Mouse (Mus musculus): Measurements from ENCODE around the gene Mcmbp. TPM values are rescaled to one million over a fixed set of nuclear protein-coding genes. Genes with fewer than 3 reads are reported as not detected.

Gene Mcmbp
- total RNA-seq, 2 experiments from 2014 or later, result 17.1 to 19.4 TPM

DNA sequence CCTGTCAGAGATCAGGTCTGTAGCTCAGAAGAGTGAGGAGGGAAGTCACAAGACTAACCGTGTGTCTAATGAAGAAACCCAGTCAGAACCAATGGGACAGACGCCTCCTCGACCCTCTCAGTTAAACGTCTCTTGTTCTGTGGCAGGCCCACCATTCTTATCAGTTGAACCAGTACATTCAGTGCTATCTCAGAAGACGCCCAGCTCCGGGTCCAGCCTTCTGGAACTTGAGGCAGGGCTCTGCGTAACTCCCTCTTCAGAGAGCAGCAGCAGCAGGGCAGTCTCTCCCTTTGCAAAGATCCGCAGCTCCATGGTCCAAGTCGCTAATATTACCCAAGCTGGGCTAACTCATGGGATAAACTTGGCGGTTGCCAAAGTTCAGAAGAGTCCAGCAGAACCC, 45.4 kb downstream of the Mcmbp start:
- no peak for TF ChIP-seq CTCF (IDR thresholded peaks at IDR 0.05)
- intact Hi-C loops (cut with DNase I), result loop anchor here (5.0 kb wide), 1 partner anchor 338 kb away; no protein-coding TSS in a partner anchor
- DNase-seq, result no peak
- Histone ChIP-seq H3K27ac (no peak overlapping the region), H3K4me3 (no peak overlapping the region)

DNA sequence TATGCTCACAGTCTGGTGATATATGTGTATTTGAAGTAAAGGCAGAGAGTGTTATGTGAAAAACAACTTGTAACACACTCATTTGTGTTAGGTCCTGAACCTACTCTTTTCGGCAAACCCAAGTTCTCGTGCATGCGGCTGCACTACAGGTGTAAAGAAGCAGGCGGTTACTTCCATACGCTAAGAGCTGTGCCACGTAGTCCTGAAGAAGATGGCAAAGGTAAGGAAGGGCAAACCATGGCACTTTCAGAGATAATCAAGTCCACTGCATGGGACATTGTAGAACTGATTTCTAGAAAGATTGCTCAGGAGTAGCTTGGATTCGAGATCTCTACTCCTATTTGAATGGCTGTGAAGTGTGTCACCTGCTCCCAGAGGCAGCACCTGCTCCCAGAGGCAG, 48.1 kb downstream of the Mcmbp start:
- TF ChIP-seq CTCF (IDR thresholded peaks at IDR 0.05), result no peak
- DNase-seq, result no peak
- no peak overlapping the region for H3K27ac ChIP-seq
- intact Hi-C loops (cut with DNase I), result loop anchor here (5.0 kb wide), 1 partner anchor 335 kb away; no protein-coding TSS in a partner anchor
- no peak overlapping the region for H3K4me3 ChIP-seq

DNA sequence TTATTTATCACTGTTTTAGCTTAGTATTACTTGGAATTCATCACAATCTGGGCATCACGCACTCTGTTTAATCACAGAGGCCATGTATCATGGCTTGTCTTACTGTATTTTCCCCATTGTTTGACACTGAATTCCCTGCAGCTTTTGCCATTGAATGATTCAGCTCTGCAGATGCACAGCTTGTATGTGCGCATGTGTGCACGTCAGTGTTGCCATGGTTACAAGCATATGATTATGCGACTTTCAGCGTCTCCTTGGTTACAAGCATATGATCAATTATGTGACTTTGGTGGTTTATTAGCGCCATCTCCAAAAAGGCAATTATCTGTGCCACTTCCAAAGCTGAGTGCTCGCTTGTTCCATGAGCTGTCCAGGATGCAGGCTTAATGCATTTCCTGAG, 49.5 kb downstream of the Mcmbp start:
- intact Hi-C loops (cut with DNase I), result loop anchor here (1.0 to 5.0 kb wide), 2 partner anchors 216 to 333 kb away; no protein-coding TSS in a partner anchor
- Histone ChIP-seq H3K4me3 (no peak overlapping the region), H3K27ac (no peak overlapping the region)
- DNase-seq, result no peak
- no peak for TF ChIP-seq CTCF (IDR thresholded peaks at IDR 0.05)

DNA sequence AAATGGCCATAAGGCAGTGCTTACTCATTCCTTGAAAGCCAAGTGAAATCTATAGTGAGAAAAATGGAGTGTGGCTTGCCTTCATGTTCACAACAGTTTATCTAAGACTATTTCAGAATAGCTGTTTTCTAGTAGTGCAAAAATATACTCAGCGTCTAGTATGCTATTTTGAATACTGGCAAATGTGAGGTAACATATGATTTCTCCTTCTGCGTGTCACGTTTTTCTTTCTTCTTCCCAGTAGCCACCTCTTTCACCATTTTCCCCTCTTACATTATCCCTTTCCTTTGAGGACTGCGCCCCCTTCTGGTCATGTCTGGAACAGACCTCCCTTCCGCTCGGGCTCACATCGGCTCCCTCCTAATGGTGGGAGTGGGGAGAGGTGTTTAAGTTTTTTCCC, 50.2 kb downstream of the Mcmbp start:
- peak; percentile 84 for DNase-seq
- intact Hi-C loops (cut with DNase I), result loop anchor here (1.0 to 5.0 kb wide), 2 partner anchors 216 to 333 kb away; no protein-coding TSS in a partner anchor
- no peak overlapping the region for H3K4me3 ChIP-seq
- no peak overlapping the region for H3K27ac ChIP-seq
- no peak; the same call in 1 of the 2 replicates for TF ChIP-seq CTCF (IDR thresholded peaks at IDR 0.05)

DNA sequence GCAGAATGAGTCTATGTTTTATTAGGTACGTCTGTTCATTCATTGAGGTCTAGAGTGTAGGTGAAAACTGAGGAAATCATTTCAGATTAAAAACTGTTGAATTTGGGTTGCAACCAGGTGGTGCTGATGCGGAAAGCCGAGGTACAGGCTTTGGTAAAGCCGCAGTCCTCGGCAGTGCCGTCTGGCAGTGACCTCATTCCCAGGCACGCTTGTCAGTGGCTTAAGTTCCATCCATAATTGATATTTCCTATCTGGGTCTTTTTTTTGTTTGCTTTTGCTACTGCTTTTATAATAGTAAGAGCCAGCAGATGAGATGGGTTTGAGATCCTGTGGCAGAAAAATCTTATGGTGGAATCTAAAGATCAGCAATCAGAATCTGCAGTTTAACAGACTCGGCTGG, 50.9 kb downstream of the Mcmbp start:
- no peak for DNase-seq
- H3K27ac ChIP-seq, result no peak overlapping the region
- intact Hi-C loops (cut with DNase I), result loop anchor here (2.0 kb wide), 1 partner anchor 123 kb away; no protein-coding TSS in a partner anchor
- H3K4me3 ChIP-seq, result no peak overlapping the region
- TF ChIP-seq CTCF (IDR thresholded peaks at IDR 0.05), result no peak

DNA sequence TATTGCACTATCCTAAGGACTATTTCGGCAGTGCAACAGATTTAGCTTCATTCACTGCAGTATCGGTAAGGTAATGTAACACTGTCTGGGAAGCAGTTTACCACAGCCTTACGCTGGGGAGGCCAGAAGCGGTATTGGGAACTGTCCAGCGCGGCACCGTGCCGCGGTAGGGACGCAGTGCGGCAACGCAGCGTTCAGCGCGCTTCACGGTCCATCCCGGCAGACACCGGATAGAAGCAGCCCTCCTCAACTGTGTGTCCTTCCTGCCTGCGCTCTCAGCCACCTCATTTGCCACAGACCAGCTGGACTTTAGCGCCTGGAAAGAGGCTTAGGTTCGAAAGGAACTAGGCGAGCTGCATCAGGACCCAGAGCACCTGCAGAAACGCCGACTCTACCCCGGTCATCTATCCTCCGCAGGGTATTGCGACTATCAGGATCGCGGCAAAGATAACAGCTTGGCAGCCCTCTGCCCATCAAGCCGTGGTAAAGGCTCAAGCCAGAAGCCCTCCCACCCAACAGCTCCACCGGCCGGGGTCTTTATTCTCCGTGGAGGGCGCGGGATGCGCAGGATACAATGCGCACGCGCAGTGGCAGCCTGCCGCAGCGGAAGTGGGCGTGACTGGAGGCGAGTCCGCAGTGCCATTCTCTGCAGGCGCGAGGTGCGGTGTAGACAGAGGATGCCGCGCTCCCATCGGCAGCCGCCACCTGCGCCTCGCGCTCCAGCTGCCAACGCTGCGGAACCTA, 52.3 kb downstream of the Mcmbp start:
- no peak for TF ChIP-seq CTCF (IDR thresholded peaks at IDR 0.05)
- peak; percentile 70 for DNase-seq
- intact Hi-C loops (cut with DNase I), result loop anchor here (2.0 kb wide), 1 partner anchor 121 kb away; no protein-coding TSS in a partner anchor
- no peak overlapping the region for H3K27ac ChIP-seq
- peak overlapping the region; percentile 73 for H3K4me3 ChIP-seq

DNA sequence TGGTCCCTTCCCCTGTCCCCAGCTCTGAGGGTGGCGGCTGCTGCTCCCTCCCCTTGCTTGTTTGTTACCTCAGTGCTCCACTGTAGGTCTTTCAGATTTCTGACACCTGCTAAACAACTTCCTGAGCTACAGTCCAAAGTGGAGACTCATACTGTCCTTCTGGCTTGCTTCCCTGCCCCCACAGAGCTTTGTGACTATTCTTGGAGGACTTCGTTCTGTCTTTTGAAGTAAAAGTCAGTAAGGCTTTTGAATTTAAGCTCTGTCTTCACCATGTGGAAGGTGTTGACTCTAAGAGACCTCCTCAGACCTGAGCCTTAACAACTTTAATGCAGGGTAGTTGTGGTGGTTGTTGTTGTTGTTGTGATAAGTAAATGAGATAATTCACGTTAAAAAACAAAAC, 61.7 kb downstream of the Mcmbp start:
- intact Hi-C loops (cut with DNase I), result no loop called here

DNA sequence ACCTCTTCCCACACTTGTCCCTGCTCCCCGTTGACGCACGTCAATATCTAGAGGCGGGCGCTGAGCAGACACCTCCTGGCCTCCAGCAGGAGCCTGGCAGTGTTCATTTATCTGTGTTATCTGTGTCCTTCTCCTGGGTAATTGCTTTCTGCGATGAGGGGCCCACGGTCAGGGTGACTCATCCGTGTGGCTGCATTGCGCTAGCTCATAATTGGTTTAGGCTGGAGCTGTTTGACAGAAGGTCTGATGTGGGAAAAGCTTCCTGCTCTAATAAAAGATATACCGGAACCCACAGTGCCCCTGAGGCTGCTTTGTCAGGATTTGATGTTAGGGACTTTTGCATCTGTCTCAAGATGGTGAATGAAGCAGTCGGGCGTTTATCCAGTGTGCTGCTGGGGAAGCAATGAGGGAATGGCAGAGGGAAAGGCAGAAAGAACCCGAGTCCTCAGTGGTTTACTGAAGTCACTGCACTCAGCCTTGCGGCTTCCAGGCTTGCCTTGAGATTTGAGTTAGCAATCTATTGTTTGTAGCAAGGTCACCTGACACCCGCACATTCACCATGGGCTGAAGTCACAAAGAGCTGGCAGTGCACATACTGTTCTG, 67.8 kb downstream of the Mcmbp start:
- intact Hi-C loops (cut with DNase I), result loop anchor here (5.0 kb wide), 1 partner anchor 90 kb away; no protein-coding TSS in a partner anchor
- no peak overlapping the region for H3K4me3 ChIP-seq

More for the DNA sequence above, 61.7 kb downstream of the Mcmbp start:
- Histone ChIP-seq H3K27ac (no peak overlapping the region), H3K4me3 (no peak overlapping the region)
- TF ChIP-seq CTCF (IDR thresholded peaks at IDR 0.05), result no peak
- DNase-seq, result no peak

DNA sequence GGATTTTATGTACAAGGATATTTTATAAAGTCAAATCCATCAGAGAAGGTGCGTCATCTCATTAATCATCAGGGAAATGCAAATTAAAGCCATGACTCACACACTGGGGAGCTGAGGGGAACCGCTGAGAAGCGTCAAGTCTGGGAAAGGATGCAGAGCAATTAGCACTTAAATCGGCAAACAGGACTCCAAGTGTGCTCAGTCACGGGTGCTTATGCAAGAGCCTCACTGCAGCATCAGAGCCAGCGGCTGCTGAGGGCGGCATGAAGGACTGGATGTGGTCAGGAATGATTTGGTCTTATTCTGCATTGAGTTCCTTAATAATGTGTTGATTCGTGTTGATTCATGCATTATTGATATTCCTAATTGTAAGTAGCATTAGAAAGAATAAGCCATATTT, 68.3 kb downstream of the Mcmbp start:
- TF ChIP-seq CTCF (IDR thresholded peaks at IDR 0.05), result no peak
- peak; percentile 31 for DNase-seq
- H3K27ac ChIP-seq, result no peak overlapping the region
- intact Hi-C loops (cut with DNase I), result loop anchor here (5.0 kb wide), 1 partner anchor 90 kb away; no protein-coding TSS in a partner anchor
- H3K4me3 ChIP-seq, result no peak overlapping the region

More for the DNA sequence above, 67.8 kb downstream of the Mcmbp start:
- TF ChIP-seq CTCF (IDR thresholded peaks at IDR 0.05), result no peak
- H3K27ac ChIP-seq, result peak overlapping the region; percentile 12; the same call in 1 of the 2 replicates
- DNase-seq, result peak; percentile 16

DNA sequence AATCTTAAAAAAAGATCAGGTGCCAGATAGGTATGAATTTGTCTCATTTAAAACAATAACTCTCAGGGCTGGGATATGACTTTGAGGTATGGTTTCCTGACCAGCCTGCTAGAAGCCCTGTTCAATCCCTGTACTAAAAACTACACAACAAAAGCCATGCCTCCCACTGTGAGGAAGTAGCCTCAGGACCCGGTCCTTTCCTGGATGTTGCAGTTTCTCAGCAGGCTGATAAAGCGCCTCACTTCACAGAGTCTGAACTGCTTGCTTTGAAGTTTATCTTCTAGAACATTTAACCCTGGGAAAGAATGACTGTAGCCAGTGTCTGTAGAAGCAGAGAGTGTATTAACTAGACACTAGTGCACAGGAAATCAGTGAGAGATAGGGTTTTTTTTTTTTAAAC, 71.5 kb downstream of the Mcmbp start:
- H3K27ac ChIP-seq, result no peak overlapping the region
- intact Hi-C loops (cut with DNase I), result no loop called here

DNA sequence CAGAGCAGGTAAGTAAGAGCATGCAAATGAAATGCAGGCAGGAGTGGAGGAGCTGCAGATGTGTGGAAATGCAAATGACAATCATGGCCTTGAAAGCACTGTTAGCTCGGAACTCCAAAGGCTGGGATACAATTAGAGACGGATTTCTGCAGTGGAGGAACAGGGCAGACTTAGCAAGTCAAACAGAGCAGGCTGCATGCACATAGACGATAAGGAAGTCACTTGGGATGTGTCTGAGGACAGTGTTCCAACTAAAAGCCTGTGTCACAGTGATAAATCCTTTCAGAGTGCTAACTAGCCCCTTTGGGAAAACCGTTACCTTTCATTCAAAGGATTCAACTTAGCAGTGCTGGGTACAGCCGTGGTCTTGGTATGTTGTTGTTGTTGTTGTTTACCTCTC, 72.5 kb downstream of the Mcmbp start:
- no peak overlapping the region for H3K4me3 ChIP-seq
- DNase-seq, result no peak
- intact Hi-C loops (cut with DNase I), result no loop called here
- no peak for TF ChIP-seq CTCF (IDR thresholded peaks at IDR 0.05)
- no peak overlapping the region for H3K27ac ChIP-seq

More for the DNA sequence above, 71.5 kb downstream of the Mcmbp start:
- H3K4me3 ChIP-seq, result no peak overlapping the region
- no peak for DNase-seq
- TF ChIP-seq CTCF (IDR thresholded peaks at IDR 0.05), result no peak

DNA sequence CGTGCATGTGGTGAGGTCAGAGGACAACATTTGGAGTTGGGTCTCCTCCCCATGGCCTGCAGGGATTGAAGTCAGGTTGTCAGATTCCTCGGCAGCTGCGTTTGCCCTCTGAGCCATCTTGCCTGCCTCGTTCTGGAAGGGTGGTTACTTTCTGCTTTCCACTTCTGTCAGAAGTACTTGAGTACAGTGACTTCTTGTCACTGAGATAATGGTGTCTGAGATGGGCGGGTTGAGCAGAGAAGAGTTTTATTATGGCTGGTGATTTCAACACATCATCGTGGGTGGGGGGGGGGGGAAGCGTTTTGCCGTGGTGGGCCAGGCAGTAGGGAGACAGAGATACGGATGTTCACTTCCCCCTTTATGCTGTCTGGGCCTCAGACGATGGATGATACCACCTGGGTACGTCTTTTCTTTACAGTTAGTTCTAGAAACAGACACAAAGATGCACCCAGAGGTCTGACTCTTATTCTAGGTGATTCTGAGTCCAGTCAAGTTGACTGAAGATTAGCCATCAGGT, 75.4 kb downstream of the Mcmbp start:
- H3K27ac ChIP-seq, result no peak overlapping the region
- intact Hi-C loops (cut with DNase I), result no loop called here
- no peak for DNase-seq
- no peak overlapping the region for H3K4me3 ChIP-seq
- no peak for TF ChIP-seq CTCF (IDR thresholded peaks at IDR 0.05)

DNA sequence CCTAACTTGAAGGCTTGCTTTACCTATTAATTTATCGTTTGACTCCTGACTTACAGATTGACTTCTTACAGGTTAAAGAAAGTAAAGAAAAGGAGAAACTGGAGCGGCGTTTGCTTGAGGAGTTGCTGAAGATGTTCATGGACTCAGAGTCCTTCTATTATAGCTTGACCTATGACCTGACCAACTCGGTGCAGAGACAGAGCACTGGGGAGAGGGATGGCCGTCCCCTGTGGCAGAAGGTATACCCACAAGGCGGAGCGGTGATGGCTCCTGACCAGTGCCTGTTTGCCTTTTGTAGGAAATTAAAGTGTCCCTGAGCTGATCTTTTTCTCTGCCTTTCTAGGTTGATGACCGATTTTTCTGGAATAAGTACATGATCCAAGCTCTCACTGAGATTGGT, 76.4 kb downstream of the Mcmbp start:
- H3K4me3 ChIP-seq, result no peak overlapping the region
- no peak overlapping the region for H3K27ac ChIP-seq
- no peak for DNase-seq
- intact Hi-C loops (cut with DNase I), result no loop called here
- no peak for TF ChIP-seq CTCF (IDR thresholded peaks at IDR 0.05)
